Mouse (Mus musculus) T-helper 1 cell (primary cell): ENCODE measurements around the gene Rrnad1.

Experiments used
- in situ Hi-C: fragments of 300-600 bp; cut with MboI, MseI; formaldehyde crosslinking; loops from one replicate; pipeline ENCODE4 v1.15.1; 2025; ENCODE audit warnings: high pct_unique_total_duplicates

Rrnad1 gene

GRCm38 (mm10) chr3:87930078-87930795 is at the start of gene Rrnad1, which contains the start of gene Isg20l2:
Gene Rrnad1, minus strand, starts transcription at chr3:87930717.
Gene Isg20l2, plus strand, starts transcription at chr3:87930314.
- in situ Hi-C loops, result loop anchor here (10.0 kb wide), 2 partner anchors 55 to 1395 kb away; no protein-coding TSS in a partner anchor

GRCm38 (mm10) chr3:87980085-87980484 is 49.6 kb upstream of the Rrnad1 start:
- in situ Hi-C loops, result loop anchor here (10.0 kb wide), 1 partner anchor 45 kb away; the partner anchor contains the start of genes Isg20l2 and Rrnad1

- in situ Hi-C loops, result no loop called here
Observed at GRCm38 (mm10) chr3:87979493-87979892, 49.0 kb upstream of the Rrnad1 start.

- in situ Hi-C loops, result no loop called here
Observed at GRCm38 (mm10) chr3:87974381-87974987, 44.0 kb upstream of the Rrnad1 start.

GRCm38 (mm10) chr3:87973593-87974380 is 43.3 kb upstream of the Rrnad1 start:
- in situ Hi-C loops, result no loop called here

- in situ Hi-C loops, result no loop called here
Observed at GRCm38 (mm10) chr3:87972776-87973175, 42.3 kb upstream of the Rrnad1 start.

- in situ Hi-C loops, result no loop called here
Observed at GRCm38 (mm10) chr3:87972203-87972664, 41.7 kb upstream of the Rrnad1 start.

GRCm38 (mm10) chr3:87971489-87972202 is 41.1 kb upstream of the Rrnad1 start:
- in situ Hi-C loops, result no loop called here

- in situ Hi-C loops, result no loop called here
Observed at GRCm38 (mm10) chr3:87970939-87971488, 40.5 kb upstream of the Rrnad1 start, which contains the start of gene Nes. Gene Nes, plus strand, starts transcription at chr3:87971078.

- in situ Hi-C loops, result no loop called here
Observed at GRCm38 (mm10) chr3:87970184-87970938, 39.8 kb upstream of the Rrnad1 start.

- in situ Hi-C loops, result no loop called here
Observed at GRCm38 (mm10) chr3:87960586-87961191, 30.2 kb upstream of the Rrnad1 start.

GRCm38 (mm10) chr3:87960191-87960585 is 29.7 kb upstream of the Rrnad1 start:
- in situ Hi-C loops, result no loop called here

- in situ Hi-C loops, result no loop called here
Observed at GRCm38 (mm10) chr3:87959371-87959770, 28.9 kb upstream of the Rrnad1 start.

- in situ Hi-C loops, result no loop called here
Observed at GRCm38 (mm10) chr3:87958967-87959366, 28.4 kb upstream of the Rrnad1 start.

- in situ Hi-C loops, result no loop called here
Observed at GRCm38 (mm10) chr3:87958476-87958875, 28.0 kb upstream of the Rrnad1 start.

GRCm38 (mm10) chr3:87958056-87958455 is 27.5 kb upstream of the Rrnad1 start:
- in situ Hi-C loops, result no loop called here

- in situ Hi-C loops, result no loop called here
Observed at GRCm38 (mm10) chr3:87952440-87952839, 21.9 kb upstream of the Rrnad1 start.

GRCm38 (mm10) chr3:87951946-87952345 is 21.4 kb upstream of the Rrnad1 start:
- in situ Hi-C loops, result no loop called here

- in situ Hi-C loops, result no loop called here
Observed at GRCm38 (mm10) chr3:87949955-87950515, 19.5 kb upstream of the Rrnad1 start.
